Mouse (Mus musculus): ENCODE results near the gene Gpr4. TPM values are rescaled to one million over a fixed set of nuclear protein-coding genes. Genes with fewer than 3 reads are reported as not detected.
A peak's percentile ranks its signal among the peaks of the same experiment; 100 is the strongest.

Gpr4 gene
- total and polyA plus RNA-seq, 3 experiments: 0.15 to 0.19 TPM; not detected in 1

- Histone ChIP-seq H3K27ac (ENCODE audit: control insufficient read depth, low read depth, low read length) (no peak overlapping the region), H3K36me3 (ENCODE audit: control insufficient read depth in 1 of 2, insufficient read depth in 2 of 2, low read length in 2 of 2) (peaks cover 0 to 8% of the 10 kb centered on the region in 2 experiments; a peak in 3 of 4 replicates), H3K4me3 (ENCODE audit: control insufficient read depth in 1 of 2, insufficient read depth in 1 of 2, low read depth in 2 of 2, low read length in 2 of 2) (no peak overlapping the region), H3K27me3 (ENCODE audit: control insufficient read depth in 1 of 2, insufficient read depth in 2 of 2, low read length in 2 of 2) (no peaks in the 10 kb centered on the region), H3K79me2 (ENCODE audit: control insufficient read depth, insufficient read depth, low read length, poor library complexity) (peaks cover 39% of the 10 kb centered on the region), H3K4me1 (ENCODE audit: control insufficient read depth in 1 of 2, insufficient read depth in 2 of 2, low read length in 2 of 2) (peaks cover 0 to 16% of the 10 kb centered on the region in 2 experiments; a peak in 2 of 4 replicates), H3K9ac (ENCODE audit: control insufficient read depth, low read depth, low read length, poor library complexity, severe bottlenecking) (no peak overlapping the region), H3K9me3 (replicated peaks; ENCODE audit: insufficient read depth, low read length) (no peaks in the 10 kb centered on the region)
- peak; percentile 73 for DNase-seq (ENCODE audit: low read depth, low spot score)
- TF ChIP-seq SIN3A (IDR thresholded peaks at IDR 0.05; ENCODE audit: low read length) (peak; percentile 78), ETS1 (IDR thresholded peaks at IDR 0.05; ENCODE audit: low read depth, low read length) (peak; percentile 54), MYC (IDR thresholded peaks at IDR 0.05; ENCODE audit: low read depth, low read length) (no peak), CHD2 (IDR thresholded peaks at IDR 0.05; ENCODE audit: low read length) (no peak), GATA1 (IDR thresholded peaks at IDR 0.05; ENCODE audit: low read depth, low read length) (0 out of 2 replicates have a peak, but pooled peaks have one; percentile 47), MXI1 (IDR thresholded peaks at IDR 0.05; ENCODE audit: low read depth, low read length) (0 out of 2 replicates have a peak, but pooled peaks have one; percentile 19), TAL1 (IDR thresholded peaks at IDR 0.05; ENCODE audit: low read length) (peak; percentile 51), POLR2AphosphoS2 (IDR thresholded peaks at IDR 0.05; ENCODE audit: low read length) (no peak), BHLHE40 (IDR thresholded peaks at IDR 0.05; ENCODE audit: borderline replicate concordance, low read depth, low read length) (peak; percentile 79; the same call in 1 of the 2 replicates), USF1 (IDR thresholded peaks at IDR 0.05; ENCODE audit: low read depth, low read length) (peak; percentile 11; the same call in 1 of the 2 replicates), POLR2A (IDR thresholded peaks at IDR 0.05; ENCODE audit: control insufficient read depth in 1 of 2, insufficient read depth in 1 of 2, low read depth in 1 of 2, low read length in 2 of 2, poor library complexity in 1 of 2) (no peak), RCOR1 (IDR thresholded peaks at IDR 0.05; ENCODE audit: low read depth, low read length) (peak; percentile 31; the same call in 1 of the 2 replicates)
Measured at GRCm38 (mm10) chr7:19235092-19235671, 22.8 kb downstream of the Gpr4 start.

- no peak overlapping the region for H3K9ac ChIP-seq (ENCODE audit: control insufficient read depth, low read depth, low read length, poor library complexity, severe bottlenecking)
- no peak for TF ChIP-seq BHLHE40 (IDR thresholded peaks at IDR 0.05; ENCODE audit: borderline replicate concordance, low read depth, low read length)
- TF ChIP-seq ZC3H11A (IDR thresholded peaks at IDR 0.05; ENCODE audit: low read depth, low read length): no peak
- no peak for TF ChIP-seq GABPA (IDR thresholded peaks at IDR 0.05; ENCODE audit: low read depth, low read length)
- no peak for TF ChIP-seq EP300 (IDR thresholded peaks at IDR 0.05; ENCODE audit: low read depth in 1 of 2, low read length in 2 of 2)
- TF ChIP-seq ZKSCAN1 (IDR thresholded peaks at IDR 0.05; ENCODE audit: low read depth, low read length): no peak
- no peak for TF ChIP-seq MXI1 (IDR thresholded peaks at IDR 0.05; ENCODE audit: low read depth, low read length)
- no peak for TF ChIP-seq KAT2A (conservative IDR thresholded peaks at IDR 0.05; ENCODE audit: low read depth, low read length)
- no peak for TF ChIP-seq SIN3A (IDR thresholded peaks at IDR 0.05; ENCODE audit: low read length)
- no peak for TF ChIP-seq ETS1 (IDR thresholded peaks at IDR 0.05; ENCODE audit: low read depth, low read length)
- no peak for TF ChIP-seq ZNF384 (IDR thresholded peaks at IDR 0.05; ENCODE audit: low read depth, low read length)
- TF ChIP-seq TBP (IDR thresholded peaks at IDR 0.05; ENCODE audit: low read depth, low read length): no peak
- TF ChIP-seq RAD21 (IDR thresholded peaks at IDR 0.05; ENCODE audit: low read depth, low read length): no peak
- no peak for TF ChIP-seq MAZ (IDR thresholded peaks at IDR 0.05; ENCODE audit: low read depth, low read length)
- no peak for TF ChIP-seq NELFE (IDR thresholded peaks at IDR 0.05; ENCODE audit: low read depth, low read length)
- TF ChIP-seq MAX (IDR thresholded peaks at IDR 0.05; ENCODE audit: low read length): no peak
- TF ChIP-seq POLR2AphosphoS5 (IDR thresholded peaks at IDR 0.05; ENCODE audit: borderline replicate concordance, low read depth, low read length): no peak
- no peak for TF ChIP-seq USF2 (IDR thresholded peaks at IDR 0.05; ENCODE audit: borderline replicate concordance in 1 of 2, insufficient read depth in 1 of 2, low read depth in 1 of 2, low read length in 2 of 2)
- TF ChIP-seq GATA1 (IDR thresholded peaks at IDR 0.05; ENCODE audit: low read depth, low read length): no peak
- peaks cover 4 to 16% of the 10 kb centered on the region in 2 experiments; a peak in 3 of 4 replicates for H3K4me1 ChIP-seq (ENCODE audit: control insufficient read depth in 1 of 2, insufficient read depth in 2 of 2, low read length in 2 of 2)
- no peaks in the 10 kb centered on the region for H3K27me3 ChIP-seq (ENCODE audit: control insufficient read depth in 1 of 2, insufficient read depth in 2 of 2, low read length in 2 of 2)
- H3K9me3 ChIP-seq (replicated peaks; ENCODE audit: insufficient read depth, low read length): no peaks in the 10 kb centered on the region
- peaks cover 38% of the 10 kb centered on the region for H3K79me2 ChIP-seq (ENCODE audit: control insufficient read depth, insufficient read depth, low read length, poor library complexity)
- no peak for DNase-seq (ENCODE audit: low read depth, low spot score)
- H3K27ac ChIP-seq (ENCODE audit: control insufficient read depth, low read depth, low read length): no peak overlapping the region
- no peak overlapping the region for H3K4me3 ChIP-seq (ENCODE audit: control insufficient read depth in 1 of 2, insufficient read depth in 1 of 2, low read depth in 2 of 2, low read length in 2 of 2)
- H3K36me3 ChIP-seq (ENCODE audit: control insufficient read depth in 1 of 2, insufficient read depth in 2 of 2, low read length in 2 of 2): peaks cover 0 to 8% of the 10 kb centered on the region in 2 experiments; a peak in 3 of 4 replicates
Measured at GRCm38 (mm10) chr7:19236411-19236810, 24.1 kb downstream of the Gpr4 start.
